Mouse (Mus musculus) neural tube, embryonic 10.5 days (tissue): ENCODE results near the gene Capns1.

ENCODE experiments used
- DNase-seq: peaks from one replicate; pipeline ENCODE4 v3.0.0-alpha.2; 2017; ENCODE audit warnings: low spot score; ENCODE audit errors: extremely low spot score

Gene Capns1

DNA sequence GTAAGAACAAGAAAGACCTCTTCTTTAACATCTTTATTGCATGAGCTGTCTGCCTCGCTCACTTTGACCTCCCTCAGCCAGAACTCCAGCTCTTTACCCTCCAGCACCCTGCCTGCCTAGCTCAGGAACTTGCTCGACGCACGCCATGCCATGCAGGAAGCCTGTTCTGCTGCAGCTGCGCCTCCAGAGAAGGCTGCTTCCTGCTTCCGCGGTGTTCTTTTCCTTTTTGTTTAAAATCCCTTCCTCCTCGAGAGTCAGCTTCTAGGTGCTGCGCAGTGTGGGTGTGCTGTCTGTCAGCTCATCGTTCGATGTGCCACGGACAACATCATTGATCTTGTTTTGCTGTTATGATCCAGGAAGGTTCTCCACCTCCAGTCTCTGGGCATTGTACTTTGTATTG lies 22.1 kb downstream of the Capns1 start:
- DNase-seq: no peak

DNA sequence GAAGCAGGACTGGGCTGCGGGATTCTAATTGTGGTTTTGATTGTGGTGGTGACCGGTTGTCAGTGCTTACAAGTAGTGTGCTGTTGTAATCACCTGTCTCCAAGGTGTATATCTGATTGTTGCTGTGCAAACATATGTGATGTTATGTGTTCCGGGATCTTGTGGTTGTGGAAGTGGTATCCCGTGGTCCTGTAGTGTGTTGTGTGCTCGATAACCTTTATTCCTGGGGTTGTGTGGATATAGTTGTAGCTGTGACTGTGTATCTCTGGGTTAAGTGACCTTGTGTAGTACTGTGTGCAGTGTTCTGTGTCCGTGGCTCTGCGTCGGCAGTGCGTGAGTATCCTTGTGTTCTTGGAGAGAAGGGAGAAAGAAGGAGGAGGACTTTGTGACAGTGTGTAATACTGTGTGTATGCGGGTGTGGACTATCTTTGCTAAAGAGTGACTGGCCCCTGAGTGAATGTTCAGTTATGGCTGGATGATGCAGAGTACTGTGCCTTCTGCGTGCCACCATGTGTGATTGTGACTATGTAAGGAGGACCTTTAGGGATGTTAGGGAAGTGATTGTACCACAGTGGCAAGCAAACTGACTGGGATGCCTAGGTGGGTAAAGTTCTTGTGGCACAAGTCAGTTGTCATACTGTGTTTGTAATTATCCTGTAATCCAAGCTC lies 28.2 kb downstream of the Capns1 start:
- no peak for DNase-seq

DNA sequence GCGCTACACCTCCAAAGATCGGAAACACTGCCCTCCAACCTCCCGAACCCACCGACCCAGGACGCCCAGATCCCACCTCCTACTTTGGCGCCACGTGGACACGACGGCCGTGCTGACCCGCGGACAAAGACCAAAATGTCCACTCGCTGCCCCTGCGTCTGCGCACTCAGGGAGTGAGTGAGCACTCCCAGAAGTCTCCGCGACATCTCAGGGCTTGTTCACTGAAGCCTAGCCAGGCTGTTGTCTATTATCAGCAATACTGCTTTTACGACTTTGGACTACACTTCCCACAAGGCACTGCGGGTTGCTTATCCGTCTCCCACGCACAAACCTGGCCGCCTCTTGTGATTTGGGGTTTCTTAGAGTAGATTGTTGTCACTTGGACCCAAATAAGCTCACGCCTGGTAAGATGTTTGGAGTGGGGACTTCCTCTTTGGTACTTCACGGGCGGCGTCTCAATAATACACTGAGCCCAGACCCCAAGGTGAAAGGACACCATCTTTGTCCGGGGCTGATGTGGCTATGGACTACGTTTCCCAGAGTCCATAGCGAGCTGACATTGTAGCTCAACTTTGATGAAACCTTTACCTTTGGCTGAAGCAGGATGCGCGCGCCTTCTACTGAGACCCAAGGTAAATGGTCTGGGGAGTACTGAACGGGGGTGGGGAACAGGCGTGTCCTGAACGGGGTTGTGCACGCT lies 28.9 kb downstream of the Capns1 start, which contains the start of gene Zfp146:
Gene Zfp146 (minus strand): TSS at position 168 of the 700 bp plus-strand sequence.
- peak; percentile 94 for DNase-seq

DNA sequence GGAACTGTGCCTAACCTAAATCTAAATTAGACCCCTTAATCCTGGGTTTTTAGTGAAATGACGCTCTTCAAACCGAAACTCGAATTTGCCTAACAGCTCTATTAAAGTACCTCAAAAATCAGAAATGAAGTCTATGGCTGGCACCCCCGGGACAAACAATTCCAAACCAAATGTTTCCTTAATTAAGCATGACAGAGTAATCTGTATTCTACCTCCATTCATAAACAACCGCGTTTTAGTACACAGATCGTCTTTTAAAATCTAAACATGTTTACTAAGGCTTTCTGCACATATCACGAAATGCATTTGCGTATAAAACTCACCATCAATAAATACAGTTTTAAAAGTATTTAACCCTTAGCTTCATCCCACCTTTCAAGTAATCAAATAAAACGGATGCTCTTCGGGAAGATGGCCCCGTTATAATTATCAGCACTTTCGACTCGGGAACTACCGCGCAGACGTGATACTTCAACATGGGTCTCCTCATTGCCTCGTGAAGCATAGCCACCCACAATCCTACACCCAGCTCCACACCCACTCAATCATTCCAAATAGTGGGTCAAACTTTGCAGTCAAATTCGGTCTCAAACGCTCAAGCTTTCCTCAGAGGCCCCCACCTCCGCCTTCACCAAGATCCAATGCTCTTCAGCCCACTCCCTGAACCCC lies 29.6 kb downstream of the Capns1 start:
- DNase-seq: no peak

DNA sequence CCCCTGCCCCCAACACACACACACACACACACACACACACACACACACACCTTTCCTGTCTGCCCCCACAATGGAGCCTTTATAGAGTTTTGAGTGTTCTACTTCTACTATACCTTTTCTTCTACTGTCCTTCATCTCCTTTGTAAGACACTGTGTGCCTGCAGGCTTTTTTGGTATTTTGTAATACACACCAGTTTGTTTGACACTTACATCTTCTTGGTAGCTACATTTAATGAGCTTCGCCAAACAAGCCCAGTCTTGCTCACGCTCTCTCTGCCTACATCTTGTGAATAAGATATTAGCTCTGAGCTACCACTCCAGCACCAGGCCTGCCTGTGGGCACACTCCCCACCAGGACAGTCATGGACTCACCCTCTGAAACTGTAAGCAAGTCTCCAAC lies 33.9 kb downstream of the Capns1 start:
- DNase-seq: no peak

DNA sequence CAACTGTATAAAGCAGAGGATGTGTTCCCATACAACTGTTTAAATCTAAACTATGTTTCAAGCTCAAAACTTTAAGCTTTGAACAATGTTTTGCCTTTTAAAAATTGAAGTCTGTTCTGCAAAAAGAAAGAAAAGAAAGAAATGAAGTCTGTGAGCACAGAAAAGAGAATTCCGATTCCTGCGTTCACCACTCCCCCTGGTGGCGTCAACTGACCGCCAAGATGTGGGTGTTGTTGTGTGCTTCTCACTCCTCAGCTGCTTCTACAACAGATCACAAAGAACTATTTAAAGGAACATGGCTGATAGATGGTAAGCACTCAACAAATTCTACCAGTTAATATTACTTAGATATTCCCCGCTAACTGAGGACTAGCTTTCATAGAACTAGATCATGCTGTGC lies 35.5 kb downstream of the Capns1 start:
- DNase-seq: no peak

DNA sequence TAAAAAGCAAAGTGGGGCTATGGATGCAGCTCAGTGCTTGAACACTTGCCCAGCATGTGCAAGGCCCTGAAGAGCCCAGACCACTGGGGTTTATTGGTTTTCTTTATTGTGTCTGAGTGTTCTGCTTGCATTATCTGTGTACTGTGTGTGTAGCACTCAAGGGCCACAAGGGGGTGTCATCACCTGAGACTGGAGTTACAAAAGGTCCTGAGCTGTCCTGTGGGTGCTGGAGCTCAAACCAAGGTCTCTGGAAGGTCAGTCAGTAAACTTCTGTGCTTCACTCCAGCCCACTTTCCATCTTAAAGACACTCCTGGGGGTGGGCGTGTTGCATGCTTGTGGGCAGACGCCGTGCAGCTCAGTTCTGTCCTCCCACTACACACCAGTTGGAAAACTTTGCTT lies 43.1 kb downstream of the Capns1 start:
- DNase-seq: no peak

DNA sequence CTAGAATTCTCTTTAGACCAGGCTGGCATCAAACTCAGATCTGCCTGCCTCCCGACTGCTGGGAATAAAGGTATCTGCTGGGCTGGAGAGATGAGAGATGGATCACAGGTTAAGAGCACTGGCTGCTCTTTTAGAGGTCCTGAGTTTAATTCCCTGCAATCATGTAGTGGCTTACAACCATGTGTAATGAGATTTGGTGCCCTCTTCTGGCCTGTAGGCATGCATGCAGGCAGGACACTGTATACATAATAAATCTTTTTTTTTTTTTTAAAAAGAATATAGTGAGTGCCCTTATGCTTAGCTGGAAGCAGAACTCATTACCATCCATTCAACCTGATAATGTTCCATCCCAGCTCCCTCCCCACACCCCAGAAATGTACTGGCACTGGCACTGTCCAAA lies 44.6 kb downstream of the Capns1 start:
- no peak for DNase-seq

DNA sequence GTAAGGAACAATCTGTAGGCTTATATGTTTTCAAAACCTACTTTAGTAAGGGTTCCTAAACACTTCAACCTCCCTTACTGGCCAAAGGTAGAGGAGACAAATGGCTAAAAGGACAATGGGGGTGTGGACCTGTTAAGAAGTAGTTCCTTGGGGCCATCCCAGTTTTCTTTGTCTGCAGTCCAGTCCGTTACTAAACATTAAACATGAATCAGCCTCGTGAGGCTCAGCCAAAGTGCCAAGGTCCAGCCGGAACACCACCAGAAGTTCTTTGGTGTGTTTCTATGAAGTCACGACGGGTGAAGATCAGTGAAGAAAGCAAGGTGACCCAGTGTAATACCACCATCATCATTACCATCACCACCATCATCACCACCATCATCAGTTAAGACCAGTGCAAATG lies 51.6 kb downstream of the Capns1 start:
- DNase-seq: no peak

DNA sequence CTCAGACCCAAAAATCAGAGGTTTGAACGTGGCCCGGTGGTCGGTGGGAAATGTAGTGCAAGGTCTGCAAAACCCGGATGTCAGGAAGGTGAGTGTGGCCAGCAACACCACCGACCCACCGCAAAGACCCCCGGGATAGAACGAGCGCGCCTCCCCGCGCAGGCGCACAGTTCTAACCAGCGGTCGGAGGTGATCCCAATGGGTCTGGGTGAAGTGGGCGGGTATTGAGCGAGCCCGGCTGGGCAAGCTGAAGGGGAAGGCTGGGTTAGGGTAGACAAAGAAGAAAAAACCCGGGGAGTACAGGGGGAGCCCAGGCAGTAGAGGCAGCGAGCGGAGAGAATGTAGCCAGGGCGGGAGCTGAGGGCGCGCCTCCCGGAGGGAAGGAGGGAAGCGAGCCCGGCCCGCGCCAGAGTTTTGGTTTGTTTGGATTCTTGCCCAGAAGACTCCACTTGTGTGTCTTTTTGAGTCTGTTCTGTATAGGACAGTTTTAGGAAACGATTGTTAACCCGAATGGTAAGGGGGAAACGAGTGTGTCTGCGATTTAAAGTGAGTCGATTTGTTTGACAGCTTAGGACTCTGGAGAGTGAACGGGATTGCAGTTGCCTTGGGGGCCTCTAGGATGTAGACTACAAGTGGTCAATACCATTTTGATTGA lies 54.9 kb downstream of the Capns1 start:
- peak; percentile 89 for DNase-seq

DNA sequence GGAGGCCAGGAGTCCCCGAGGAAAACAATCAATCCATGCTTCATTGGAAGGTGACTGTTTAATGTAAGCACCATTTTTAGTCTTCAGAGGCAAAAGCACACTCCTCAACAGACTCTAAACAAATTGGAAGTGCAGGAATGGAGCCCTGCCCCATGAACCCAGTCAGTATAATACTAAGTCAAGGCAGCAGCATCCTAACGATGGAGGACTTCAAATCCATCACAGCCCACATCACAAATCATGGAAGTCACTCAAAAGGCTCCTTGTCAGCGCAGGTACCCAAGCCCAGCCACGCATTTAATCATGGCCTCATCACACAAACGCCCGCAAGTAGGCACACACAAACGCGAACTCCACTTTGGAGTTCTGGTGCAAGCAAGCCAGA lies 55.4 kb downstream of the Capns1 start:
- no peak for DNase-seq
